Mouse (Mus musculus) adrenal gland, adult 2 months (tissue): ENCODE results near the gene Ube2l3. TPM values are rescaled to one million over a fixed set of nuclear protein-coding genes. Genes with fewer than 3 reads are reported as not detected.
"Not testable (repeated sequence)": the region's sequence is repeated elsewhere in the genome, so short reads cannot be mapped to it uniquely, and the experiment has no call there.

Experiments used
- DNase-seq: peaks from one replicate; pipeline ENCODE4 v3.0.0; 2021
- polyA plus RNA-seq: library from polyadenylated mRNA; depleted of rRNA; stranded (reverse); fragments of >200 nt; gene quantifications from 2 replicates; pipeline ENCODE4 v1.2.3, GENCODE M21; 2012
- total RNA-seq, 2 experiments: library from RNA; stranded (reverse); gene quantifications; 2 replicates each; pipeline ENCODE4 v1.2.3; 2021

Ube2l3 gene
- total and polyA plus RNA-seq, 3 experiments: 109 to 273 (median 198) TPM

DNA sequence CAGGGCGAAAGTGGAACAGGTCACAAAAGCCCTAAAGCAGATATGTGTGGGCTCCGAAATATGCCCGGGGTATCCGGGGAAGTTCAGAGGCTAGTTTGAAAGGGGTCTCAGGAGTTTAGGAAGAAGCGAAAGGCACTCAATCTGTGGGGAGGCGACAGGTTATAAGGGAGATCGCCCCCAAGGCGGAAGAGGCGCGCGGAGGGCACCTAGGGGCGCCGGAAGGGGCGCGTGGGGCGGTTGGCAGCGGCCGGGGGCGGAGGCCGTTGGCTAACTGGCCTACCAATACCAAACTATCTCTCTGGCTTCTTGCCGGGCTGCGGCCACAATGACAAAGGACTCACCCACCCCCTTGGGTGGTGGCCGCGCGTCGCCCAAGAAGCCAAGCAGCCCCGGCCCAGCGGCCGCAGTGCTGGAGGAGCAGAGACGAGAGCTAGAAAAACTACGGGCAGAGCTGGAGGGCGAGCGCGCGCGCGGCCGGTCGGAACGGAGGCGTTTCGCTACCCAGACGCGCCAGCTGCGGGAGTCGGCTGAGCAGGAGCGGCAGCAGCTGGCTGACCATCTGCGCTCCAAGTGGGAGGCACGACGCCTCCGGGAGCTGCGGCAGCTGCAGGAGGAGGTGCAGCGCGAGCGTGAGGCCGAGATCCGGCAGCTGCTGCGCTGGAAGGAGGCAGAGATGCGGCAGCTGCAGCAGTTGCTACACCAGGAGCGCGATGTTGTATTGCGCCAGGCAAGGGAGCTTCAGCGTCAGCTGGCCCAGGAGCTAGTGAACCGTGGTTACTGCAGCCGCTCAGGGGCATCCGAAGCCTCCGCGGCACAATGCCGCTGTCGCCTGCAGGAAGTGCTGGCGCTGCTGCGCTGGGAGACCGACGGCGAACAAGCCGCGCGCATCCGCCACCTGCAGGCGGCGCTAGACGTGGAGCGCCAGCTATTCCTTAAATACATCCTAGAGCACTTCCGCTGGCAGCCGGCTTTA is 6.2 kb upstream of the Ube2l3 start, which contains the start of gene Rimbp3:
Gene Rimbp3, plus strand, starts transcription at position 215 of the 973 bp plus-strand sequence.
- DNase-seq: peak; percentile 90

DNA sequence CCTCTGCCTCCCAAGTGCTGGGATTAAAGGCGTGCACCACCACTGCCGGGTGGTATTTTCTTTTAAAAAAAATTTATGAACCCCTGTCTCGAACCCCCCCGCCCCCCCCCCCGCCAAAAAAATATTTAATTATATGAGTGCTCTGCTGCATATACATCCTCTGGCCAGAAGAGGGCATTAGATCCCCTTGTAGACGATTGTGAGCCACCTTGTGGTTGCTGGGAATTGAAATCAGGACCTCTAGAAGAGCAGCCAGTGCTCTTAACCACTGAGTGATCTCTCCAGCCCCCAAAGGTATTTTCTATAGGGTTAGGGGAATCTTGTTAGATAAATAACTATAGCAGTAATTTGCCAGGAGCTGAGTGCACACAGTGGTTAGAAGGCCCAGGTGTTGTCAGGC is 2.5 kb upstream of the Ube2l3 start:
- peak; percentile 36 for DNase-seq

DNA sequence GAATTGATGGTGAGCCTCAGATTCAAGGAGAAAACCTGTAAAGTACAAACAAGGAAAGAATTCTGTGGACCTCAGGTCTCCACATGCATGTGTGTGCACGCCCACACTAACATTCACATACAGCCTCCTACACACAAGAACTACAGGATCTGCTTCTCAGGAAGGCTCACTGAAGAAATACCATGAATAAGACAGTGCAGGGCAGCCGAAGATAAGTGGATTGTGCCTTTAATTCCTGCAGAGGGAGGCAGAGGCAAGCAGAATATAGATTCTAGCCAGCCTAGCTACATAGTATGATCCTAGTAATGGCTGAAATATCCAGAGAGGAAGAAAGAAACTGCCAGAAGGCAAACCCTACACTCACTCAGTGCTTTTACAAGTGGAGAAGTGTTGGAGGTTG is 472 bp downstream of the Ube2l3 start:
- no peak for DNase-seq

DNA sequence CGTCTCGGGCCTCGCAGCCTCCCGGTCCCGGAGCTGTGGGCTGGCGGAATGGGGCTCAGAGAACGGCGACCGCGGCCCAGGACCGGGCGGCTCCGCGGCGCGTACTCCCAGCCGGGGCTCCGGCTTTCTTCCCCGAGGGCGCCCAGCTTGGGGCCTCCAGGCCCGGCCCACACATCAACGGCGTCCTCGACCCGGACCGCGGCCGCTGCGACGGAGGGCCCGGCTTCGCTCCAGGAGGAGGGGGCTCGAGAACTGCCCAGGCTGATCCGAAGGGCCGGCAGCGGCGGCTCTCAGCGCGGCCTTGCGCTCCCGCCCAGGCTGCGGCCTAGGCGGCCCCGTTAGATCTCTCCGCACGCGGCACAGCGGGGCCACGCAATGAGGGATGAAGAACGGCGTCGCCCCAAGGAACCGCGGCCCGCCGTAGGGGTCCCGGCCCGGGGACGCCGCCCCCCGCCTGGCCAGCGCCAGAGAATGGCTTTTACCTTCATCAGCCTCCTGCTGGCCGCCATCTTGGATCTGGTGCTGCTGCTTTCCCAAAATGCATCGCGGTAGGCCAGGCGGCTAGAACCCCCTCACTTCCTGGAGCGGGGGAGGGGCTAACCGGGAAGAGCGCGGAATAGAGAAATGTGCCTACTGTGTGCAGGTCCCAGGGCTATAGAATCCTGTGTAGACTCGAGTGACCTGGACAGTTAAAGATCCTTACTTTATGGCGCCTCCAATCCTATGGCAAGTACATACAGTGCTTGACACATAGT is 1.3 kb downstream of the Ube2l3 start:
- DNase-seq: peak; percentile 90

DNA sequence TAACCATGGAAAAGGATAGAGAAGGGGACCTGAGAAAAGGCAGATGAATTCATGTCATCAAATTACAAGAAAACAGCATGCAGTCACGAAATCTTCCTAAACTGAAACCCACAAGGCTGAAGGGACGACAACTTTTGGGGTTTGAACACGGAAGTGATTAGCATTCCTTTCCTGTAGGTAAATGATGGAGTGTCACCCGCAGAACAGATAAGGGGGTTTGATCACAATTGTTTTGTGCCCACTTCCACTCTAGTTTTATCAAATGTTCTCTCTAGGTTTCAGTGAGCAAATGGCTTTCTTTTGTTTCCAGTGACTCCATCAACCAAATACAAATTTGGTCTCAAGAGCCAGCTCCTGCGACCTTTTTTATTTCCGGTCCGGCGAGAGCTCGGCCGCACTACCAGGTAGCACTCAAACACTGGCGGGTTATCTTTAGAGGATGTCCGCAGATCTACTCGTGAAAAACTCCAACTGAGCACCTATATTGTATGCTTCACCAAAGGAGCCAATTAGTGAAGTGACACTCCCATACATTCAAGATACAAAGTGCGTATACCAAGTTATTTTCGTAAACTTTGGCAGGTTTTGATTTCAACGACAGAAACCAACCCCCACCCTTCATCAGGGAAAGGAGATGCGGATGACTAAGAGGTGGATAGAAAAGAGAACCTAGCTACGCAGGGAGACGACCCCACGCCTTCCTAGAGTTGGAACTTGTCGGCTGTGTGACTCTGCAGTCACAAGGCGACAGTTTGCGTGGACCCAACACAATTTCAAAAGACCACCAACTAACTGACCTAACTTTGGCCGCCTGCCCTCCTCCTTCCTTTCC is 2.1 kb downstream of the Ube2l3 start:
- DNase-seq: no peak

DNA sequence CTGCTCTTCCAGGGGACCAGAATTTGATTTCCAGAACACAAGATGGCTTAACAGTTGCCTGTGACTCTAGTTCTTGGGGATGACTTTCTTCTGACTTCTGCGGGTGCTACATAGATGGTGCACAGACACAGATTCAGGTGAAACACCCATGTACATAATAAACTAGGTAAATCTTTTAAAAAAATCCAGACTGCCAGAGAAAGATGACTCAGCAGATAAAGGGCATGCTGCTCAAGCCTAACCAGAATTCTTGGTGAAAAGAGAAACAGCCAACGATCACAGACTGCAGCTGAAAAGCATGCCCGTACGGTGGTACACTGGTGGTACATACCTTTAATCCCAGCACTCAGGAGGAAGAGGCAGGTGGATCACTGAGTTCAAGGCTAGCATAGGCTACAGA is 8.6 kb downstream of the Ube2l3 start:
- no peak for DNase-seq

DNA sequence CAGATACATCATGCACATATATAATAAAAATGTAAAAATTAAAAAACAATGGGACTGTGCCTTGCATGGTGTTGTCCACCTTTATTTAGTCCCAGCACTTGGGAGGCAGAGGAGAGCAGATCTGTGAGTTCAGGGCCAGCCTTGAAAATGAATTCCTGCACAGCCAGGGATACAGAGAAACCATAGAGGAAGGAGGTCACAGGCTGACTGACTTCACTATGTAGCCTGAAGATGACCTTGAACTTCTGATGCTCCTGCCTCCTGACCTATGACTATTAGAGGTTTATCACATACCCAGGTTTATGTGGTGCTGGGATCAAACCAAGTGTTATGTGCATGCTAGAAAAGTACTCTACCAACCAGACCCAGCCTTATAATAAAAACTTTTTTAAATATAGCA is 17.0 kb downstream of the Ube2l3 start:
- DNase-seq: peak; percentile 29

DNA sequence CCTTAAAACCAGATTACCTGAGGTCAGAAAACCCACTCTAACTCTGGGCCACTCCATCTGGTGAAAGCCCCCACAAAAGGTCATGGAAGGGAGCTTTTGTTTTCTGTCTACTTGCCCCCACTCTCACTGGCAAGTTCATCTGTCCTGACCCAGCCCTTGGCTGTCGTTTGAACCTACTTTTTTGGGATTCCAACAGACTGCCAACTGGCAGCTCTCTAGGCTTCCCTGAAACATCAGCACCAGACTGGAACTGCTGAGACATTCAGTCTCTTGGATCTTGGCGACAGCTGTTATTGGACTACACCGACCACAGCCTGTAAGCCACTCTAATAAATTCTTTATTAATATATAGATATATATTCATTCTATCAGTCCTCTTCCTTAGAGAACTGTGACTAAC is 19.4 kb downstream of the Ube2l3 start:
- DNase-seq: no peak

DNA sequence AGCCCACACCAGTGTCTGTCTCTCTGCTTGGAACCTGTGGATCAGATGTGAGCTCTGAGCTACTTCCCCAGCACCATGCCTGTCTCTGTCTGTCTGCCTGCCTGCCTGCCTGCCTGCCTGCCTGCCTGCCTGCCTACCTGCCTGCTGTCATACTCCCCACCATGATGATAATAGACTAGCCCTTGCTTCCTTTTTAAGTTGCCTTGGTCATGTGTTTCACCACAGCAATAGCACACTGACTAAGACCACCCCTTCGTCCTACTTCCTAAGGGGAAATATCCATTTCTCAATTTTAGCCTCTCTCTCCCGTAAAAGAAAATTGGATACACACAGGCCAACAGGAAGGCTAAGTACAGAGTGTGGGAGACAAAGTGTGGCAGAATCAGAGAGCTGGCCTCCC is 20.3 kb downstream of the Ube2l3 start:
- no peak for DNase-seq

DNA sequence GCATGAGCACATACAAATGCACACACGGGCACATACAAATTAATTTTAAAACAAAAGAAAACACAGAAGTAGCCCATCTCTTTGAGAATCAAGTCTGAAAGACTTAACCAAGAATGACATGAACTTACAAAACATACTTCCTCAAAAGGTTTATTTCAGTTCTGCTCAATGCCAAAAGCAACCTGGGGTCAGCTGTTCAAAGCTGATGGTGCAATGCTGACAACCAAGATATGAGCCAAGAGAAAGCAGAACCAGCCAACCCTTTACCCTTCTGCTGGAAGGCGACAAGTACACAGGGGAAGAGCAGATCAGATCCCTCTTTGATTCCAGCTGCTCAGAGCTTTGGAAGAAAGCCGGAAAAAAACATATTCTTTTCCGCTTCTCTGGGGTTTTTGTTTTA is 21.1 kb downstream of the Ube2l3 start:
- DNase-seq: peak; percentile 48

DNA sequence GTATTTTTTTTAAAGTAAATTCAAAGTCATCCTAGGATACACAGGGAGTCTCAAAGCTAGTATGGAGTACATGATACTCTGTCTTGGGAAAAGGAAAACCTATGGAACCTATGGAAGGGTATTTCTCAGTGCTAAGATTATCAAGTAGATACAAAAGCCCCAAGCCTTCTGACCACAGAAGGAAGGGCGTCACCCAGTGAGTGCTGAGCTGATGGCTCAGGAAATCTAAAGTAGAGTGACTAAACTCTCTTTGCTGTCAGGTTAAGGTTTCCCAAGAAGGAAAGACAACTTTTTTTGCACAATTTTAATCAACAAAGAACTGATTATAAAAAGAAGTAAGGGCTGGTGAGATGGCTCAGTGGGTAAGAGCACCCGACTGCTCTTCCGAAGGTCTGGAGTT is 22.7 kb downstream of the Ube2l3 start:
- no peak for DNase-seq

DNA sequence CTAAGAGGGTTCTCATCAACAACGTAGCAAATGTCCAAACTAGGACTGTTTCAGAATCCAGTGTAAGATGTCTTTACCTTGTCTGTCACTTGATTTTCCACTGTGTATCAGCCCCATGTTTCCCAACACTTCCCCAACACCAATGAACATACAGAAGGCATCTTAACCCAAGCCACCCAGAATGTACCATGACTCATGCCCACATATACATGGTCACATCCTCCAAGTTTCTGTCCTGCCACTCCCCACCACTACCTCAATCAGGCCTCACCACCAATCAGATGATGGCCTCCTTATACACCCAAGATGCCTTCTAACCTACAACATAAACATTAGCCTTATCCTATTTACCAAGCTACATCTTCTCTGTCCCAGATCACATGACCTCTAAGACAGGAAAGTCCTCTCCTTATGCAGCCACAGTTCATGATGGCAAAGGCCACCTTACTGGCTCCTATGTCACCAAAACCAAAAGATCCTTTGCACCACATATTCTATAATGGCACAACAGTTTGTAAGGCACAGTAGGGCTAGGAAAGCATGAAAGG is 24.8 kb downstream of the Ube2l3 start:
- no peak for DNase-seq

DNA sequence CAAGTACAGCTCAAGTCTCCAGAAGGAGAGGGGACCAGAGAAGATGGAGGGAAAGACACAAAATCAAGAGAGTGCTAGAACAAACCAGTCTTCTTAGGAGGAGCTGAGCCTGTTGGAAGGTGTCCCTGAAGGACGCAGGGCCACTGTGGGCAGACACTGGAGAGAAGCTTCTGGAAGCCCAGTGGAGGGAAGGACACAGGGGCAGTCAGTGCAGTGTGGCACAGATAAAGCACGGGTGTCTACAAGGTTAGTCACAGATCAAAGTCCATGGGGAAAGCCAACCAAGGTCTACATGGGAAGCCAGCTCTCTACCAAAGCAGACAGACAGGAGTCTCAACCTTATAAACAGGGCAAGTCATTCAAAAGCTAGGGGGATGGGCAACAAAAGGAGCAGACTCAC is 26.7 kb downstream of the Ube2l3 start:
- peak; percentile 66 for DNase-seq

DNA sequence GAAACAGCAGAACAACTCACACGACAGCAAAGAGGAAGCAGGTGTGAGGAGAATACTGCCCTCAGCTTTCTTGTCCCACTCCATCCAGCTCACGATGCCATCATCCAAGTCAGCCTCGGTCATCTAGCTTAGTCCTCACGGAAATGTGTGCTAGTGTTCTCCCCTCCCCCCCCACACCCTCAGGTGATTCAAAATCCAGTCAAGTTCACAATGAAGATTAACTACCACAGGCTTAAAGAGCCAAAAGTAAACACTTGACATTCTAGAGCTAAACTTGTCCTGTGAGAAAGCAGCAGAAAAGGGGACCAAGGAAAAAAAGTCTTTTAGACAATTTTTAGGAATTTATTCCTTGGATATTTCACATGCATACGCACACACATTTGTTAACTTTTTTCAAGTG is 34.4 kb downstream of the Ube2l3 start:
- DNase-seq: no peak

DNA sequence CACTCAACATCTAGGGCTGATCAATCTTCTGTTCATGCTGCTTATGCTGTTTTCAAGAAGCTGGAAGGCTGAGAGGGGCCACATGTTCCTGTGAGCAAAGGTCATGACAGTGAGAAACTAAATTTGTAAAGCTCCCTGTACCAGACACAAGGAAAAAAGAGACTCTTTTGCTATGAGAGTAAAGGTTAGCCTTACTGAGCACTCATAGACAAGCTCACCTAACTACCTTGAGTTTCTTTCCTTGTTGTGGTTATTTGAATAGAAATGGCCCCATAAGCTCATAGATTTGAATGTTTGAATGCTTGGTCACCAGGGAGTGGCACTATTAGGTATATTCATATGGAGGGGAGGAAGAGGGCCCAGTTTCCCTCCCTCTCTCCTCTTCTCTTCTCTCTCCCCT is 35.3 kb downstream of the Ube2l3 start:
- no peak for DNase-seq

DNA sequence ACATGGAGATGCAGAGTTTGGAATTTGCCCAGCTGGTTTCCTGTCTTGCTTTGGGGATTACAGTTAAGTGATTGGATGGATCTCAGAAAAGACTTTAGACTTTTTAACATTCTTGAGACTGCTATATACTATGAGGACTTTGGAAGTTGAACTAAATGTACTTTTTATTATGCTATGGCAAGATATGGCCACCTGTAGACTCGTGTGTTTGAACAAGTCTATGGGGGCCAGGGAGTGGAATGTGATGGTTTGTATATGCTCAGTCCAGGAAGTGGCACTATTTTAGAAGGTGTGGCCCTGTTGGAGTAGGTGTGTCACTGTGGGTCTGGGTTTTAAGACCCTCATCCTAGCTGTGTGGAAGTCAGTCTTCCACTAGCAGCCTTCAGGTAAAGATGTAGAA is 37.0 kb downstream of the Ube2l3 start:
- DNase-seq: not testable (repeated sequence)

DNA sequence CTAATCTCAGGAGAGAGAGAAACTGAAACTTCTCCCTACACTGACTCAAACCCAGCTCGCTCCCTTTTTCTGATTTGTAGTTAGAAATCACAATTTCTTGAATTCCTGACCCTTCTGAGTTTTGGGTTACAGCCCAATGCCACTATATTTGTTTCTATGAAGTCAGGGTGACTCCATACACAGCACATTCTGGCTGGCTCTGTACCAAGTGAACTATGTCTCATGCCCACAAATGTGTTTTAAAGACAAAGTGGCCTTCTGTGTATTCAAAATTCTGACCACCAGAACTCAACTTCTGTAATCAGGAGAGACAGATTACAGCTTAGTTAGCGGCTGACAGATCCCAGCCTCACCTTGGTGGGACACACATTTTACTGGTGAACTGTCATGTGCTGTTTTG is 48.1 kb downstream of the Ube2l3 start:
- DNase-seq: peak; percentile 63

DNA sequence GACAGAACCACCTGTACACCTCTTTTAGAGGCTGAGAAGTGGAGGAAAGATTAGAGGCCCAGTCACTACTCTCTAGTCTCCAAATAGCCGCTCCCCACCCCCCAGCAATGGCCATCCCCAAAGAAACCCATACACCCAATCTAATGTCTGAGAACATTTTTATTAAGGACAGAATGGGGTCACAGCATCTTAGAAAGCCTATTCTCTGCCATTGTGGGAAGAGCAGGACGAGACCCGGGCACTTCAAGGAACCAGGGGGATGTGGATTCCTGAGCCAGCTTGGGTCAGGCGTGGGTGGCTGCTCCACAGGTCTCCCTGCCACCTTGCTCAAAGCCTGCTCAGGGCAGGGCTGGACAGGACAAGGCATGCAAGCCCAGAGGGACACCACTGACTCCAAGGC is 50.6 kb downstream of the Ube2l3 start:
- DNase-seq: no peak

DNA sequence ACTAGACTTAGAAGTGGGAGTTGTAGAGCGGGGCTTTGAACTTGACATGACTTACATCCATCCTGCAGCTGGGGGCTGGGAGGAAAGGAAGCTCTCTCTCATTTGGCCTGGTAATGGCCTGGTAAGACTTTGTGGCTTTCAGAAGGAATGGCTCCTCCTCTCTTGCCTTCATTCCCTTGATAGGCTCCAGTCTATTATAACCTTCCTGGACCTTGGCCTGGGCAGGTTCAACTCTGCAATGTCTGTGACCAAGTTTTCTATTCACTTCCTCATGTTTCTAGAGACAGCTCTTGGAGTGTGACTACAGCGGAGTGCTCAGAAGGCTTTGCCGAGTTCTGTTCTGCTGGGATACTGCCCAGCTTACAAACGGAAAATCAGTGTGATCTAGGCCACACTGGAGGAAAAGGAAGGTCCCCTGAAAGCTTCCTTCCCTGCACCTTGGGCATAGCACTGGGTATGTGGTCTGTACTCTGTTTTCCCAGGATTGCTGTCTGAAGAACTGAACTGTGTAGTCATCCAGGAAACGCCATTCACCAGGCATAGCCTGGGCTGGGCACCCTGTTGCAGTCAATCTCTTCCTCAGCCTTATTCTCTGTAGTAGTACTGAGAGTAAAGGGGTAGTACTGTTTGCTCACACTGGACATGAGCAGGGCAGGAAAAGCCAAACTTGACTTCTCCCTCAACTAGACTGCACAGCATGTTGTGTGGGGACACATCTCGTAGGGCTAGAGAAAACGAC is 51.8 kb downstream of the Ube2l3 start:
- no peak for DNase-seq

DNA sequence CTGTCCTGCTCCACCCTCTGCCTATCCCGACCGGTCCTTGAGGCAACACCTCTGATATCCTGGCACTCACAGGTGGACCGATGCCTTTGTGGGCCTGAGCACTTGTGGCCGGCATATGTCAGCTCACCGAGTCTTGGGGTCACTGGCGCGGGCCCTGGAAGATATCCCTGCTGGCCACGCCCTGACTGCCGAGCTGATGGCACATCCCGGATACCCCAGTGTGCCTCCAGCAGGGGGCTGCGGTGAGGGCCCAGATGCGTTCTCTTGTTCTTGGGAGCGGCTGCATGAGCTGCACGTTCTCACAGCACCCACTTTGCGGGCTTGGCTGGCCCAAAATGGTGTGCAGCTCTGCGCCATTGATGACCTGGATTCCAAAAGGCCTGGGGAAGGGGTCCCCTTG is 54.4 kb downstream of the Ube2l3 start:
- DNase-seq: peak; percentile 27

DNA sequence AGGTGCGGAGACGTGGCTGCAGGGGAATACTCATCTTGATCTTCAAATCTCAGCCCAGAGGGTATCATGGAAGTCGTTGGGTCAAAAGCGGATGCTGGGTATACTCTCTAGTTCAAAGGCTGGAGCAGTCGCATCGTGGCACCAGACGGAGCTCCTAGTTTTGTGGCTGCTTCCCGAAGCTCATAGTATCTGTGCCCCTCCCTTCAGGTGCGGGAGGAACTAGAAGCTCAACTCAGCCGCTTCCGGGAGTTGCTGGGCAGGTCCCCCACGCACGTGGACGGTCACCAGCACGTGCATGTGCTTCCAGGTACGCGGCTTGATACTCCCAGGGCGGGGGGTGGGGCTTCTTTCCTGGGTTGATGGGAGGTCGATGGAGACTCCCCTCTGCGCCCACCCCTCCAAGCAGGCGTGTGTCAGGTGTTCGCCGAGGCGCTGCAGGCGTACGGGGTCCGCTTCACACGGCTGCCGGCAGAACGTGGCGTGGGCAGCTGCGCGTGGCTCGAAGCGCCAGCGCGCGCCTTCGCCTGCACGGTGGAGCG is 55.0 kb downstream of the Ube2l3 start:
- DNase-seq: no peak
